Mouse (Mus musculus) bone marrow macrophage, adult 2 months (primary cell): ENCODE measurements around the gene Dennd2c.

Experiments used
- CTCF ChIP-seq: IDR thresholded peaks from 2 replicates; pipeline ENCODE4 v1.5.1; 2012; ENCODE audit warnings: low read depth, mild to moderate bottlenecking, low read length, moderate library complexity
- POLR2A ChIP-seq: IDR thresholded peaks from 2 replicates; pipeline ENCODE4 v1.6.1; 2012; ENCODE audit warnings: mild to moderate bottlenecking, low read depth, low read length, borderline replicate concordance

- TF ChIP-seq CTCF = no peak
- no peak for TF ChIP-seq POLR2A
These were observed 77.1 kb downstream of the Dennd2c start for GRCm38 (mm10) chr3:103179527-103179926.
